Mouse (Mus musculus): ENCODE data around the gene Asic1.

GRCm38 (mm10) chr15:99642622-99643021, 27.5 kb upstream of the Asic1 start:
- no peak for TF ChIP-seq POLR2A (IDR thresholded peaks at IDR 0.05; ENCODE audit: insufficient read depth, low read depth, low read length)
- TF ChIP-seq CTCF (IDR thresholded peaks at IDR 0.05; ENCODE audit: insufficient read depth, low read depth, low read length): no peak
